Mouse (Mus musculus): ENCODE results near the gene Cdkal1.
A peak's percentile ranks its signal among the peaks of the same experiment; 100 is the strongest.

Gene Cdkal1

GRCm38 (mm10) chr13:29701400-29701799 is 154.1 kb downstream of the Cdkal1 start:
- no peak for DNase-seq (ENCODE audit: low spot score in 2 of 2)

- DNase-seq (ENCODE audit: low spot score in 2 of 2): no peak
Observed at GRCm38 (mm10) chr13:29699896-29700295, 155.6 kb downstream of the Cdkal1 start.

DNA sequence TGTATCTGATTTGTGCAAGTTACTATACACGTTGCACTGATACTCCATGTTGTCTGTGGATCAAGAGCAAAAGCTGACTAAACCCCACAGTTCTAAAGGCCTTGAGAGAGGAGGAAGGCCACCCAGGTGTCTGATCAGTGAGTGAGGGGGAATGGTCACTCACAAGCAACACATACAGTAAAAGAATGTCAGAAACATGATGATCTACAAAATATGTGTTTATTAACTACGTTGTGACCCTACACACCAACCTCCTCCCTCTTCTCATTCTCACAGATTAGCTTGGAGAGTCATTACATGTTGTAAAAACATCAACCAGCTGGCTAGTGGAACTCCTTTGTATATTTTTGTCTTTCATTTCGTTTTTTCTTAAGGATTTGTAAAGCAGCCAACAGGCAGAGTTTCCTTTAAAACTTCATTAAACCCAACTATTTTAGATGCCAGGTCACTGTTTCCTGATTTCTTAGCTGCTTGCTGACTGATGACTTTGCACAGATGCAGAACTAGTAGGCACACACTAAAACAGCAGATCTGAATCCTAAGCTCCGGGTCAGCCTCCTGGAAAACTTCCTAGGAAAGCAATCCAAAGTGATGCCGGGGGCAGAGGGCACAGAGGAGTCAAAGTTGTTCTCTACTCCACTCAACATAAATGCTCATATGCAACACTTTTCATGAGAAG is 157.0 kb downstream of the Cdkal1 start:
- no peak for DNase-seq (ENCODE audit: low spot score in 2 of 2)

GRCm38 (mm10) chr13:29697230-29697629 is 158.2 kb downstream of the Cdkal1 start:
- DNase-seq (ENCODE audit: low spot score in 2 of 2): no peak

GRCm38 (mm10) chr13:29690734-29691133 is 164.7 kb downstream of the Cdkal1 start:
- no peak for DNase-seq (ENCODE audit: low spot score in 2 of 2)

DNA sequence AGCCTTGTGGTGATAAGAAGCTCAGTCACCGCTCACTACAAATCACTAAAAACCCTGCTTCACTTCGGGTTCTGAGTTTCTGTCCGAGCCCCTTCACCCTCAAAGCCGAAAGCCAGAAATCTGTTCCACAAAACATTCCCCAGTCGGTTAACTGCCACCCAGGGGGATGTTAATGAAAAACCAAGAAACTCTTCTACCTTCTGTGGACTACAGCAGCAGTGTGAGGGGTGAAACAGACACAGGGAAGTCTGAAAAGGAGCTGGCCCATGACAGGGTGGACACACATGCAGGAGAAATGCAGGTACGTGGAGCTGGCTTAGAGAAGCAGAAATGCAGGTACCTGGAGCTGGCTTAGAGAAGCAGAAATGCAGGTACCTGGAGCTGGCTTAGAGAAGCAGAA is 166.6 kb downstream of the Cdkal1 start:
- DNase-seq (ENCODE audit: low spot score in 2 of 2): no peak

DNA sequence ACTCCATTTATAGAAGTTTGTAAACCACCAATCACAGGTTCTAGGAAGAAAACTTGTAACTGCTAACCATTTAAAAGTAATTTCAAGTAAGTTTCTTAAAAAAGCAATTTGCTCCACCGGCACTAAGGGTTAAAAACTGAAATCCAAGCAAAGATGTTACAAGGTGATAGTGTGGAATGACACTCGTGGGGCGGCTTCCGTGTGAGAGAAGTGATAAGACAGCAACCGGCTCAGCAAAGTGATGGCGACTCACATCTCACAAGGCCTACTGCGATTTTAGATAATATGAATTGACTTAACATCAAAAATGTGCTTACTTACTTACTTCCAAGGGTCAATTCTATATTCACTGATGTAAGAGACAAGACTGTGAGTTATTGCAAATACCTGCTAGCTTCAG is 167.6 kb downstream of the Cdkal1 start:
- DNase-seq (ENCODE audit: low spot score in 2 of 2): no peak

DNA sequence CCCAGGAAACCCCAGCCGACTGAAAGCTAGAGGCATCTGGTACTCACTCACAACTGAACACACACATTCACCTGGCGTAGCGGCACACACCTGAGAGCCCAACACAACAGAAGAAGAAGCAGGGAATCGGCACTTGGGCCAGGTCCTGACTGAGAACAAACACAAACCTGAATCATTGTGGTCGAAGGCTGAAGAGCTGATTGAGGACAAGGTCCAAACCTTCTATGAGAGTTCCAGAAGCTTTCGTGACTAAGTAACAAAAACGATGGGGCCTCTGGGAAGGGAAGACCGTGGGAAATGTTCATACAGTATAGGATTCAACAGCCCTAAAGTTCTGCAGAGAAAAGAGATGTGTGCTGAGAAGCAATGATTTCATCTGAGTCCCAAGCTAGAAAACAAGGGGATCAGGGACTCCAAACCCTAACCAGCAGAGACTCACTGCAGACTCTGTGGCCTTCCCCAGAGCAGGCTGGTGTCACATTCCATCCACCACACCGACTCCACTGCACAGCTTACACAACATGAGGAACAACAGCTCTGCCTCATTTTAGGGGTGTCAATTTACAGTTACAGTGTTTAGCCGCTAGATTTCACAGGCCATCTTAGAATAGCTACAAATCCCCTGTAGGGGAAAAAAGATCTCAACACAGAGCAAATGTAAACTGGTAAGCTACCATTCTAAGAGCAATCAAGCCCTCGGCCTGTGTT is 175.8 kb downstream of the Cdkal1 start:
- no peak for DNase-seq (ENCODE audit: low spot score in 2 of 2)

GRCm38 (mm10) chr13:29677559-29677958 is 177.9 kb downstream of the Cdkal1 start:
- DNase-seq (ENCODE audit: low spot score in 2 of 2): no peak

DNA sequence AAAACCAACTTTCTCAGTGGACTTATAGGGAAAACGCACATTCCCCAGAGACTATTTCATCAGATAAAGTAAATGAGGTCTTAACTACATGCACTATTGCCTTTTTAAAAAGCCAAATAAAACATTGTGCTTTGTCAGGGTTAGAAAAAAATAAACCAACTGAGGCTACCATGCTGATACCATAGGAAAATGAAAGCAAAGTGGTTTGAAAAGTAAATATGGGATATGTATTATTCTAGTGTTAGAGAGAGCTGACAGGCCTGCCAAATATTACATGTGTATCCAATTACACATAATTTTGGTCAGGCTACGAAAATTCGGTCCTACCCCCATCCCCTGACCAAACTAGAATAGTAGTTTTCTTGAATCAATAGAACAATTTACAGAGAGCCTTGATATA is 184.8 kb downstream of the Cdkal1 start:
- DNase-seq (ENCODE audit: low spot score in 2 of 2): no peak

DNA sequence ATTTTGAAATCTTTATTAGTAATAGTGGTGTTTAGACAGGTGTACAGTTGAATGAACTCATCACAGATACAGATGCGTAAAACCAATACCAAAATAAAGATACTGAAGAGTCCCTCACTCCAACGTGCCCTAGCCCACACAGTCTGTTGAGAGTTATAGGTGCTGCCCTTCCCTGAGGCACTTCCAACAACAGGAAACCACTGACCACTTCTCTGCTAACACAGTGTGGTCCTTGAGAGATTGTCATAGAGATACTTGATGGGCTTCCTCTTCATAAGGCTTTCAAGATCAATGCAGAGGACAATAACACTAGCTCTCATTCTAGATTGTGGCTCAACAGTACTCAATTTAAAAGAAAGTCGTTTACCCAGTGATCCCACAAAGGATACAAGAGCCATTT is 191.6 kb downstream of the Cdkal1 start:
- no peak for DNase-seq (ENCODE audit: low spot score in 2 of 2)

DNA sequence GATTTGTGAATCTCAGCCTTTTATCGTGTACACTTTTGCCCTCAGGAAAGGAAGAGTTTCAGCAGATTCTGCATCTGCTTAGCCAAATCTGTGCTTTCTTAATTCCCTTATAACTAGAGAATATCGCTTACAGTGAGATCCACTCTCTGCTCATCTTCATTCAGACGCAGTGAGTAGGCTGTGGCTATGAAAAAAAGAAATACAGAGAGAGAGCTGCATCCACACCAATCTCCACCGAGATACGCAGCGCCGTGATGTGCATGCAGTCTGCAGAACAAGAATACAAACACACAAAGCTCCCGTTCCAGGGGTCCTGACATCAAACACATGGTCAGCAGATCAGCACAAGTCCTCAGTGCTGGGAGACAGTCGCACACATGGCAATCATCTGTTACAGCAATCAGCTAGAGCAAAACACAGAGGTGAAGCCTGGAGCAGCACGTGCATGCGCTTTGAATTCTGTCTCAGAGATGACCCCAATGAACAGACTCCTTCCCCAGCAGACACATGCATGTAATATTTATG is 199.6 kb downstream of the Cdkal1 start:
- no peak for DNase-seq (ENCODE audit: low spot score in 2 of 2)

DNA sequence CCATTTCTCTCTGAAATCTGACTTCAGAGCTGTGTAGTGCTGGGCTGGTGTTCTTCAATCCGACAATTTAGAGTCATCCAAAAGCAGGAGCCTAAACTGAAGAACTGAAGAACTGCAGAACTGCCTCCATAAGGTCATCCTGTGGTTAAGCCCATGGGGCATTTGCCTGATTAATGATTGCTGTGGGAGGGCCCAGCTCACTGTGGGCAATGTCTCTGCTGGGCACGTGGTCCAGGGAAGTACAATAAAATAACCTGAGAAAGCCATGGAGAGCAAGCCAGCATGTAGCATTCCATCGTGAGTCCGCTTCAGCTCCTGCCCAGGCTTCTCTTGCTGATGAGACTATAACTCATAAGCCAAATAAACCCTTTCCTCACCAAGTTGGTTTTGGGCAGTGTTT is 202.1 kb downstream of the Cdkal1 start:
- DNase-seq (ENCODE audit: low spot score in 2 of 2): no peak

- no peak for DNase-seq (ENCODE audit: low spot score in 2 of 2)
Observed at GRCm38 (mm10) chr13:29652791-29653190, 202.7 kb downstream of the Cdkal1 start.

DNA sequence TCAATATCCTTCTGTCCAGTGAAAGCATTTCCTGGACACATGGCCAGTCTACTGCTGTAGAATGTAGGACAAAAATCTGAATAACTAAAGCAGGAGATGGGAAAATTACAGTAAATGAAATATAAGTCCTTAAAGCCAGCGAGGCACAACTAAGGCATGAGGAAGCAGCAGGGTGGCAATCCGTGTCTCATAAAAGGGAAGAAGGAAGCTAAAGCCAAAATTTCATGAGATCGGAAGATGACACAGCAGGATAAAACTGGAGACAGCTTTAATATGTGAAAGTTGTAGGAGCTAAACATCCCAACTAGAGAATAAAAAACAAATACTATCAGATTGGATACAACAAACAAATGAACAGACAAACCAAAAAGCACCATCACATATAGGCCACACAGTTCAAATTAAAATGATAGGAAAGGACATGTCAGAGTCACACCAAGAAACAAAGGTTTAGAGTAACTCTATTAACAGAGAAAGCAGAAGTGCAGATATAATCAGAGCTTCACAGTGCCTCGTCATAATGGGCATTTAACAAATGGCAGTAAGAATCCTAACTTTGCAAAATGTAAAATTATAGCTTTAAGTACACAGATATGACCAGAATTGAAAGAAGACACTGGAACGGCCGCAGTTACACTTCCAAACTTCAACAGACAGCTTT is 204.8 kb downstream of the Cdkal1 start:
- no peak for DNase-seq (ENCODE audit: low spot score in 2 of 2)

GRCm38 (mm10) chr13:29649593-29649992 is 205.9 kb downstream of the Cdkal1 start:
- no peak for DNase-seq (ENCODE audit: low spot score in 2 of 2)

DNA sequence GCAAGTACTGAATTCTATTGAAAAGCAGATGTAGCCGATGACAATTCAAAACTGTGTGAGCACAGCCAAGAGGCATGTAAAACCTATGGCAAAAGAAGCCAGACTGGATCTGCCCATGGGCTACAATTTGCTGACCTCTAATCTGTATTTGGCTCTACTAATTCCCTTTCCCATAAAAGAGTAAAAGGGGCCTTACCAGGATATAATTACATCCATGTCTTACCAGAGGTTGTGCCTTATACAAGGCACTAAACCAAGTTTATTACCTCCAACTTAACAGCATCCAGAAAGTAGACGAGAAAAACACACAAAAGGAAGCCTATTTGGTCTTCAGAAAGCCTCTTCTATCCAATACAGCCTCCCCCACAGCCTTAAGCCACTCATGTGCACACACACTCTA is 213.2 kb downstream of the Cdkal1 start:
- DNase-seq (ENCODE audit: low spot score in 2 of 2): no peak

DNA sequence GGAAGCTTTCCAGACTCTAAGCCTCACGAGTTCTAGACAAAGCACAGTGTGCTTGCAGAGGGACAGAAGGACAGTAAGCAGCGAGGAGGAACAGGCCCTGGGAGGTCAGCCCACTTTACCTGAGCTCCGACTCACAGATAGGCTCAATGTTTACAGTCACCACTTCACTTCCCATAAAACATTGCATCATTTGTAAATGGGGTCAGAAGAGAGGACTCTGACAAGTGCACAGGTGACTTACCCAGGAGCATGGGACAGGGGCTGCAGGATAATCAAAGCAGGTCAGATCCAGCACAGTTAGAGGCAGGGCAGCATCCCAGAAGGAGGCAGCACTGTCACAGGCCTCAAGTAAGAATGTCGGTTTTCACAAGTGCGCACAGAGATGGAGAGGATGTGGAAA is 214.3 kb downstream of the Cdkal1 start:
- DNase-seq (ENCODE audit: low spot score in 2 of 2): no peak

DNA sequence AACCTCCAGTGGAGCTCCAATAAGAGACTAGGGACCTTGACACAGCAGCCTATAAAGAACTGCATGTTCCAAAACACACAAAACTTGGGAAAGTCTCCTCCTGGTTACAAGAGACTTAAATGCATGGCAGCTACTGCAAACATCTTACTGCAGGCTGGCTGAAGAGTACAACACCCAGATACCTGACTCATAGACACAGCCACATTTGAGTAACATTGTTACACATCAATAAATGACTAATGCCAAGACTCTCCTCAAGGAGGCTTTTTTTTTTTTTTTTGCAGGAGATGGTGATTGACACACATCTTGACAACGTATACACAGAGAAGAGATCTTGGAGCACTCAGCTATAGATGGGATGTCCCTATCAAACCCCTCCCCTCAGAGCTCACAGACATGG is 215.3 kb downstream of the Cdkal1 start:
- DNase-seq (ENCODE audit: low spot score in 2 of 2): no peak

DNA sequence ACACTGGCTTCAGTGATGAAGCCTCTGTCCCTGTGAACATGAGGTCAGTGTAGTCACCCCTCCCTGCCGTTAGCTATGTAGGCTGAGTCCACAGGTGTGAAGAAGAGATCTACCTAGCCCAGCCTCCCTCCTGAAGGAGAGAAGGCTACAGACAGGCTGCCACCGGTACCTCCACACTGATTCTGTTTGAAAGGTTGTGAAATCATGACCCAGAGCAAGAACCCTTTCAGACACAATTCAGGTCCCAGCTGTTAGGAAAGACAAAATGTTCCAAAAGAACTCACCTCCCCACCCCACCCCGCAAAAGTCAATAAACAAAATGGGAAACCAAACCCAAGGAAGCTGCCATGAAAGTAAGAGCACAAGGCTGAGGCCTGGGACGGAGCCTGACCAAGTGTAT is 217.2 kb downstream of the Cdkal1 start:
- no peak for DNase-seq (ENCODE audit: low spot score in 2 of 2)

DNA sequence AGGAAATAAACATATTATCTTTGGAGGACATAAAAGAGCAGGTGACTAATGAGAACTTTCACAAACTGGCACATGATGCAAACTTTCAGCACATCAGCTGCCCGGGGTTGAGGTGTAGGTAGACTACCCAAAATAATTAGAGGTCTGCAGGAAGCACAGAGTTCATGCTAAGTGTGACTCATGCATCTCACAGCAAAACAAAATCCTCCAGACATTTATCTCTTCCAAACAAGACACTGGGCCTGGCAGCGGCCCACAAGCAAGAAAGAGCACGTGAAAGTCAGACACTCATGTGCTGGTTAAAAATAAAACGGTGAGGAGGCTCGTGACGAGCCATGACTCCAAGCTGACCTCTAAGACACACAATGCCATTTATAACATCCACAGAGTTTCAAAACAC is 217.7 kb downstream of the Cdkal1 start:
- DNase-seq (ENCODE audit: low spot score in 2 of 2): no peak

DNA sequence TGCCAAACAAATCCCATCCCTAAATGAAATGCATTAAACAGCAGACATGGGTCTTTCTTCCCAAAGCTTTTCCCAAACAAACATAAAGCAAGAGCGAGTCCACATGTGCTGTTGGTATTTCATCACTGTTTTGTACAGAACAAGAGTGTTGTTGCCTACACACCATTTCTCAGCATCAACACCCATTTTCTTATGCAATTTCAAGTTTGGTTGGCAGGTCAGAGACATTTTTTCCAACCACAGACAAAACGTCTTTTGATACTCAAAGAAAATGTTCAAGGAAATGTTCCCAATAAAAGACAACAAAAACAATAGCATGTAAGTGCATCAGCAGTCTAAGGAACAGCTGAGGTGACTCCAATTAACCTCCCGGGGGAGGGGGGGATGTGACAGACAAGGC is 219.9 kb downstream of the Cdkal1 start:
- no peak for DNase-seq (ENCODE audit: low spot score in 2 of 2)

DNA sequence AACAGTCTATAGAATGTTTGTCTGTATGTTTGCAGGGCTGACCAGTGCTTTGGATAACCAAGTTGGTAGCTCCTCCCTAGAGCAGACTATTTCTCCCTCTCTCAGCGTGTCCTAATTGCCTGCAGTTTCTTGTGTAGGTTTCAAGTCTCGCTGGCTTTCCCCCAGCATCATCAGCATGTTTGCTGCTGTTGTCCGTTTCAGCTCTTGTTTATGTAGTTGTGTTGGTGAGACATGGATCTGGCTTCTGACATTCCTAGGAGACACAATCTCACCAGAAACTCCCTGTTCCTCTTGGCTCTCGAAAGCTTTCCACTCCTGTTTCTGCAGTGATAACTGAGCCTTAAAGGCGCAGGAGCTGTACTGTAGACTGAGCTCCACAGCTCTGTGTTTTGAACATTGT is 224.1 kb downstream of the Cdkal1 start:
- peak in 1 of 2 experiments; percentile 28 for DNase-seq (ENCODE audit: low spot score in 2 of 2)
